Mouse (Mus musculus): ENCODE measurements around the gene Samd14.

Samd14 gene

GRCm38 (mm10) chr11:95075197-95076040 lies 65.7 kb downstream of the Samd14 start:
- DNase-seq: no peak

Data from cerebellum, adult 11 months (tissue).